Mouse (Mus musculus) MEL (cell line): ENCODE results near the gene Gm13889. TPM values are rescaled to one million over a fixed set of nuclear protein-coding genes. Genes with fewer than 3 reads are reported as not detected.

Source experiments
- DNase-seq: peaks from one replicate; pipeline ENCODE4 v3.0.0; 2011; ENCODE audit warnings: low read depth, low spot score
- H3K27ac ChIP-seq: 2 replicates; pipeline ENCODE4 v1.5.1; 2012; ENCODE audit warnings: low read depth, mild to moderate bottlenecking, control low read depth, low read length, moderate library complexity; ENCODE audit not compliant: control insufficient read depth
- H3K27me3 ChIP-seq, 2 experiments: fragments of 150-350 bp in 1 of 2; sonication (generic) in 1 of 2; 2 replicates each; pipeline ENCODE4 v1.6.1; 2012; ENCODE audit warnings: low read length in 2 of 2, mild to moderate bottlenecking in 2 of 2, improper control_type of control experiment in 1 of 2, moderate library complexity in 1 of 2; ENCODE audit not compliant: insufficient read depth in 2 of 2, control insufficient read depth in 1 of 2
- H3K36me3 ChIP-seq, 2 experiments: 2 replicates each; pipeline ENCODE4 v1.6.1; 2012 to 2014; ENCODE audit warnings: low read length in 2 of 2, improper control_type of control experiment in 1 of 2, inconsistent platforms in 1 of 2, mild to moderate bottlenecking in 1 of 2; ENCODE audit not compliant: insufficient read depth in 2 of 2, control insufficient read depth in 1 of 2
- H3K4me1 ChIP-seq, 2 experiments: fragments of 150-350 bp in 1 of 2; sonication (generic) in 1 of 2; 2 replicates each; pipeline ENCODE4 v1.6.1; 2012; ENCODE audit warnings: low read length in 2 of 2, improper control_type of control experiment in 1 of 2, mild to moderate bottlenecking in 1 of 2; ENCODE audit not compliant: insufficient read depth in 2 of 2, control insufficient read depth in 1 of 2
- H3K4me3 ChIP-seq, 2 experiments: fragments of 150-350 bp in 1 of 2; sonication (generic) in 1 of 2; 2 replicates each; pipeline ENCODE4 v1.5.1; 2012; ENCODE audit warnings: low read depth in 2 of 2, low read length in 2 of 2, mild to moderate bottlenecking in 2 of 2, moderate library complexity in 2 of 2, control low read depth in 1 of 2, improper control_type of control experiment in 1 of 2; ENCODE audit not compliant: control insufficient read depth in 1 of 2, insufficient read depth in 1 of 2
- H3K79me2 ChIP-seq: 2 replicates; pipeline ENCODE4 v1.6.1; 2012; ENCODE audit warnings: mild to moderate bottlenecking, low read length, moderate library complexity; ENCODE audit not compliant: control insufficient read depth, poor library complexity, insufficient read depth
- H3K9ac ChIP-seq: 2 replicates; pipeline ENCODE4 v1.6.1; 2012; ENCODE audit warnings: low read depth, mild to moderate bottlenecking, control low read depth, low read length, moderate library complexity; ENCODE audit not compliant: control insufficient read depth, poor library complexity, severe bottlenecking
- H3K9me3 ChIP-seq: fragments of 150-350 bp; sonication (generic); replicated peaks from 2 replicates; pipeline ENCODE4 v1.6.1; 2012; ENCODE audit warnings: mild to moderate bottlenecking, low read length, improper control_type of control experiment, moderate library complexity; ENCODE audit not compliant: insufficient read depth
- BHLHE40 ChIP-seq: IDR thresholded peaks from 2 replicates; pipeline ENCODE4 v1.6.1; 2012; ENCODE audit warnings: low read depth, mild to moderate bottlenecking, inconsistent platforms, low read length, improper control_type of control experiment, borderline replicate concordance
- CHD2 ChIP-seq: IDR thresholded peaks from 2 replicates; pipeline ENCODE4 v1.6.1; 2011; ENCODE audit warnings: low read length, improper control_type of control experiment
- CTCF ChIP-seq, 3 experiments: IDR thresholded peaks in 2 of 3; conservative IDR thresholded peaks in 1 of 3; 2 replicates each; pipeline ENCODE4 v1.5.1; 2011 to 2012; ENCODE audit warnings: low read length in 3 of 3, low read depth in 2 of 3, mild to moderate bottlenecking in 2 of 3, improper control_type of control experiment in 1 of 3, inconsistent platforms in 1 of 3, mixed read lengths in 1 of 3, moderate library complexity in 1 of 3; ENCODE audit not compliant: control insufficient read depth in 1 of 3, insufficient read depth in 1 of 3, poor library complexity in 1 of 3, severe bottlenecking in 1 of 3
- E2F4 ChIP-seq: IDR thresholded peaks from 2 replicates; pipeline ENCODE4 v1.6.1; 2011; ENCODE audit warnings: low read depth, low read length, improper control_type of control experiment, borderline replicate concordance
- EP300 ChIP-seq, 2 experiments: IDR thresholded peaks; 2 replicates each; pipeline ENCODE4 v1.6.1; 2011; ENCODE audit warnings: improper control_type of control experiment in 2 of 2, low read length in 2 of 2, low read depth in 1 of 2, mild to moderate bottlenecking in 1 of 2
- ETS1 ChIP-seq: IDR thresholded peaks from 2 replicates; pipeline ENCODE4 v1.6.1; 2012; ENCODE audit warnings: low read depth, mild to moderate bottlenecking, inconsistent platforms, low read length, improper control_type of control experiment, moderate library complexity
- HCFC1 ChIP-seq: IDR thresholded peaks from 2 replicates; pipeline ENCODE4 v1.6.1; 2012; ENCODE audit warnings: low read depth, mild to moderate bottlenecking, inconsistent platforms, low read length, improper control_type of control experiment, moderate library complexity
- JUND ChIP-seq: IDR thresholded peaks from 2 replicates; pipeline ENCODE4 v1.6.1; 2011; ENCODE audit warnings: low read depth, mild to moderate bottlenecking, improper control_type of control experiment, low read length
- MAX ChIP-seq: IDR thresholded peaks from 2 replicates; pipeline ENCODE4 v1.6.1; 2011; ENCODE audit warnings: low read length, improper control_type of control experiment
- MAZ ChIP-seq: IDR thresholded peaks from 2 replicates; pipeline ENCODE4 v1.6.1; 2012; ENCODE audit warnings: low read depth, mild to moderate bottlenecking, inconsistent platforms, low read length, improper control_type of control experiment
- MXI1 ChIP-seq: IDR thresholded peaks from 2 replicates; pipeline ENCODE4 v1.6.1; 2011; ENCODE audit warnings: mild to moderate bottlenecking, low read depth, low read length, improper control_type of control experiment
- NELFE ChIP-seq: IDR thresholded peaks from 2 replicates; pipeline ENCODE4 v1.6.1; 2011; ENCODE audit warnings: low read depth, low read length, improper control_type of control experiment
- NRF1 ChIP-seq: IDR thresholded peaks from 2 replicates; pipeline ENCODE4 v1.6.1; 2014; ENCODE audit warnings: low read depth, mild to moderate bottlenecking, inconsistent platforms, low read length, improper control_type of control experiment, moderate library complexity; ENCODE audit not compliant: poor library complexity, insufficient read depth, severe bottlenecking
- POLR2A ChIP-seq, 2 experiments: IDR thresholded peaks; 2 replicates each; pipeline ENCODE4 v1.6.1; 2011 to 2012; ENCODE audit warnings: low read length in 2 of 2, mild to moderate bottlenecking in 2 of 2, control low read depth in 1 of 2, improper control_type of control experiment in 1 of 2, low read depth in 1 of 2, moderate library complexity in 1 of 2; ENCODE audit not compliant: control insufficient read depth in 1 of 2, insufficient read depth in 1 of 2, poor library complexity in 1 of 2
- POLR2AphosphoS2 ChIP-seq: IDR thresholded peaks from 2 replicates; pipeline ENCODE4 v1.6.1; 2011; ENCODE audit warnings: low read length, improper control_type of control experiment
- POLR2AphosphoS5 ChIP-seq: IDR thresholded peaks from 2 replicates; pipeline ENCODE4 v1.6.1; 2012; ENCODE audit warnings: low read depth, borderline replicate concordance, mild to moderate bottlenecking, inconsistent platforms, low read length, moderate library complexity, mixed read lengths
- RAD21 ChIP-seq: IDR thresholded peaks from 2 replicates; pipeline ENCODE4 v1.6.1; 2011; ENCODE audit warnings: mild to moderate bottlenecking, low read depth, low read length, improper control_type of control experiment
- RCOR1 ChIP-seq: IDR thresholded peaks from 2 replicates; pipeline ENCODE4 v1.6.1; 2012; ENCODE audit warnings: low read depth, mild to moderate bottlenecking, inconsistent platforms, low read length, improper control_type of control experiment
- SIN3A ChIP-seq: IDR thresholded peaks from 2 replicates; pipeline ENCODE4 v1.6.1; 2012; ENCODE audit warnings: low read length, improper control_type of control experiment, inconsistent platforms
- TAL1 ChIP-seq: IDR thresholded peaks from 2 replicates; pipeline ENCODE4 v1.6.1; 2012; ENCODE audit warnings: mild to moderate bottlenecking, inconsistent platforms, low read length, moderate library complexity, mixed read lengths
- TBP ChIP-seq: IDR thresholded peaks from 2 replicates; pipeline ENCODE4 v1.8.0; 2011; ENCODE audit warnings: low read depth, low read length, improper control_type of control experiment
- UBTF ChIP-seq: IDR thresholded peaks from 2 replicates; pipeline ENCODE4 v1.6.1; 2012; ENCODE audit warnings: low read depth, mild to moderate bottlenecking, inconsistent platforms, low read length, improper control_type of control experiment, moderate library complexity, borderline replicate concordance; ENCODE audit not compliant: insufficient read depth
- USF2 ChIP-seq, 2 experiments: IDR thresholded peaks; 2 replicates each; pipeline ENCODE4 v1.6.1; 2011 to 2012; ENCODE audit warnings: improper control_type of control experiment in 2 of 2, low read length in 2 of 2, borderline replicate concordance in 1 of 2, inconsistent platforms in 1 of 2, low read depth in 1 of 2, mild to moderate bottlenecking in 1 of 2; ENCODE audit not compliant: insufficient read depth in 1 of 2
- ZKSCAN1 ChIP-seq: IDR thresholded peaks from 2 replicates; pipeline ENCODE4 v1.6.1; 2012; ENCODE audit warnings: low read depth, mild to moderate bottlenecking, inconsistent platforms, low read length, improper control_type of control experiment, moderate library complexity
- ZMIZ1 ChIP-seq: IDR thresholded peaks from 2 replicates; pipeline ENCODE4 v1.6.1; 2012; ENCODE audit warnings: low read depth, mild to moderate bottlenecking, inconsistent platforms, low read length, improper control_type of control experiment, moderate library complexity
- polyA plus RNA-seq, 2 experiments: library from polyadenylated mRNA; stranded (reverse) in 1 of 2; unstranded in 1 of 2; fragments of >175 nt in 1 of 2; fragments of >200 nt in 1 of 2; gene quantifications; 2 replicates each; pipeline versions ENCODE4 v1.2.1 to v1.2.4; 2012; ENCODE audit warnings: low replicate concordance in 2 of 2, low read depth in 1 of 2; ENCODE audit not compliant: insufficient read length in 2 of 2, insufficient read depth in 1 of 2, missing spikeins in 1 of 2
- total RNA-seq: library from RNA; depleted of rRNA; stranded (reverse); fragments of 300-350 nt; gene quantifications from 2 replicates; pipeline ENCODE4 v1.2.3, GENCODE M21; 2012

Gene Gm13889
- total and polyA plus RNA-seq, 3 experiments, result not detected

DNA sequence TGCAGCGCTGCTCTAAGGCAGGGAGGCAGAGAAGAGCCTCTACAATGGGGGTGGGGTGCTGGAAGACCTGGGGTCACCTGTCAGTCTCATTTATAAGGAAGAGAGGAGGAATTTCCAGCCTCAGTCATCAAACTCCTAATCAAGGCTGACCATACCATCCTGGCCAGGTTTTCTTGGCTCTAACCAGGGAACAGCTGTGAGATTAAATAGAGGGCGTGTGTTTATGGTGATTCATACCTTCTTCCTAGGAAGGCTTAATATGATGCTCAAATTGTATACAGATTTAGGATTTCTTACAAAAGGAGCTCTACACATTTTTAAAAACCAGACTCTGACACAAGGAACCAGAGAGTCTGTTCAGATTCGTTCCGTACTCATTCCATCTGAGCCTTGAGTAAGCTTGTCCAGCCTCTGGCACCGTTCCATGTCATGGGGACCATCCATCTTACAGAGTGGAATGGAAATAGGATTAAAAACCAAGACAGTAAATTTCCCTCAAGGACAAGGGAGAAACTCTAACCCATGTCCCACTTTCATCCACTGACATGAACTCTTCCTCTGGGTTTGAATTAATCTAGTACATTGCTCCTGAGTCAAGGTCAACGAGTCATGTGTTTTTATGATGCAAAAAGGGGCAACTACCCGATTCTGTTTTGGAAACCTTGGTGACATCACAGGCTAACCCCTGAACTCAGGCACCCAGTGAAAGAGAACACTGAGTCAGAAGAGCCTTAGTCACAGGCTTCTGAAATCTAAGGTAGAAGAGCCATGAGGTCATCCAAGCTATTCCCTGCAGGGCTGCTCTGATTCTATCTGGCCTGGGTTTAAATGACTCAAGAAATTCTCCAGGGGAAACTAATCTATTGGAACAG lies 22.5 kb upstream of the Gm13889 start:
- no peaks in the 10 kb centered on the region for H3K36me3 ChIP-seq

DNA sequence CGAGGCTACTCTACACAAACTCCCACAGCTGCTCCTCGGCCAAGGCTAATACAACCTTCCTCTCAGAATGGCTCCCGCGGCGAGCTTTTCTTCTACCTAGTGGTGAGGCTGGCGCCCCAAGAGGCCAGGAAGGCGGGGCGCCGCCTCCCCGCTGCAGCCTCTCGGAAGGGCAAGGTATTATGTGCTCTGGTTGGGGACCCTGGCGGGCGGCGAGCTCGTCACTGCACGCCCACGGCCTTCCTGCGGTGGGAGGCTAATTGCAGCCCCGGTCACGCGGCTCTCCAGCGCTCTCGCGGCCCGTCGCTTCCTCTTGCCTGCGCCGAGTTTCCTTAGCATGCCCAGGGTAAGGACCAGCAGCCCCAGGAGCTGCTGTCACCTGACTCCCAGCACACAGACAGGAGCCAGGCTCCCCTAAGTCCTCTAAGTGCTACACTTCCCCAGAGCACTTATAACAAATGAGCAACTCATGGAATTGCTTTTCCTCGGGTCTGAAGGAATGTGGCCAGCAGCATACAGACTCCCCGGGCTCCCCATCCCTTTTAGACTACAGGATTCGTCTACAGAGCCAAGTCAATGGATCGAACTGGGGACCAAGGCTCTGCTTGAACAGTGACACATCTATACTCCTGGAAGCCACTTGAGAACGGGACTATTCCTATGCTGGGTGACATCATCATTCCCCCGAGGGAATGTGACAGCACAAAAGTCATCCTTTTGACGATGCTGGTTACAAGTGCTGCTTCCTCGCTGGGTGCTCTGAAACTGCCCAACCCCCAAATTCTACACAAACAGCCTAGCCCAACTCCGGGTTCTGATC lies 19.6 kb upstream of the Gm13889 start:
- no peak for DNase-seq
- H3K9ac ChIP-seq, result no peak overlapping the region
- H3K4me3 ChIP-seq, result no peak overlapping the region
- no peak overlapping the region for H3K27ac ChIP-seq
- no peaks in the 10 kb centered on the region for H3K79me2 ChIP-seq
- TF ChIP-seq TAL1, result no peak
- no peak for TF ChIP-seq CTCF (IDR thresholded peaks at IDR 0.05 in 2 of 3, conservative IDR thresholded peaks at IDR 0.05 in 1 of 3; ENCODE audit: control insufficient read depth in 1 of 3, insufficient read depth in 1 of 3, low read depth in 2 of 3, low read length in 3 of 3, poor library complexity in 1 of 3, severe bottlenecking in 1 of 3)
- TF ChIP-seq ZMIZ1, result no peak
- no peak for TF ChIP-seq RCOR1
- TF ChIP-seq EP300 (IDR thresholded peaks at IDR 0.05; ENCODE audit: low read depth in 1 of 2, low read length in 2 of 2), result no peak
- TF ChIP-seq RAD21, result no peak
- TF ChIP-seq NELFE, result no peak
- no peak for TF ChIP-seq MAX
- no peak for TF ChIP-seq SIN3A
- no peak for TF ChIP-seq UBTF
- TF ChIP-seq USF2 (IDR thresholded peaks at IDR 0.05; ENCODE audit: borderline replicate concordance in 1 of 2, insufficient read depth in 1 of 2, low read depth in 1 of 2, low read length in 2 of 2), result no peak
- no peak for TF ChIP-seq JUND
- TF ChIP-seq POLR2AphosphoS5, result no peak
- no peak for TF ChIP-seq POLR2AphosphoS2
- TF ChIP-seq ETS1, result no peak
- TF ChIP-seq NRF1, result no peak
- no peak for TF ChIP-seq ZKSCAN1
- no peaks in the 10 kb centered on the region for H3K9me3 ChIP-seq
- no peaks in the 10 kb centered on the region for H3K36me3 ChIP-seq
- H3K4me1 ChIP-seq, result no peaks in the 10 kb centered on the region
- peaks cover 0 to 8% of the 10 kb centered on the region in 2 experiments; a peak in 3 of 4 replicates for H3K27me3 ChIP-seq

More for the DNA sequence above, 22.5 kb upstream of the Gm13889 start:
- Histone ChIP-seq H3K27me3 (peaks cover 0 to 8% of the 10 kb centered on the region in 2 experiments; a peak in 1 of 4 replicates), H3K4me3 (no peak overlapping the region), H3K9ac (no peak overlapping the region), H3K79me2 (no peaks in the 10 kb centered on the region), H3K9me3 (no peaks in the 10 kb centered on the region), H3K4me1 (no peaks in the 10 kb centered on the region), H3K27ac (no peak overlapping the region)
- TF ChIP-seq E2F4 (no peak), NELFE (no peak), EP300 (IDR thresholded peaks at IDR 0.05; ENCODE audit: low read depth in 1 of 2, low read length in 2 of 2) (no peak), MAX (no peak), HCFC1 (no peak), SIN3A (no peak), CHD2 (no peak), RAD21 (no peak), MXI1 (no peak), TBP (no peak), ZKSCAN1 (no peak), CTCF (IDR thresholded peaks at IDR 0.05 in 2 of 3, conservative IDR thresholded peaks at IDR 0.05 in 1 of 3; ENCODE audit: control insufficient read depth in 1 of 3, insufficient read depth in 1 of 3, low read depth in 2 of 3, low read length in 3 of 3, poor library complexity in 1 of 3, severe bottlenecking in 1 of 3) (no peak), JUND (no peak), BHLHE40 (no peak), POLR2A (IDR thresholded peaks at IDR 0.05; ENCODE audit: control insufficient read depth in 1 of 2, insufficient read depth in 1 of 2, low read depth in 1 of 2, low read length in 2 of 2, poor library complexity in 1 of 2) (no peak), USF2 (IDR thresholded peaks at IDR 0.05; ENCODE audit: borderline replicate concordance in 1 of 2, insufficient read depth in 1 of 2, low read depth in 1 of 2, low read length in 2 of 2) (no peak), RCOR1 (no peak), MAZ (no peak)
- no peak for DNase-seq
